Mouse (Mus musculus): ENCODE measurements at regions not wholly inside any gene's neighbourhood (a gene's known extent, or its start where the extent isn't known, plus 50 kb on each side); places are given as distances from the start of the nearest gene placed in this dataset.

- peak; percentile 74 for DNase-seq
These were observed 103.2 kb downstream of the Dyrk2 start for GRCm38 (mm10) chr10:118766826-118767225.

GRCm38 (mm10) chr10:118769751-118770150 lies 100.3 kb downstream of the Dyrk2 start:
- DNase-seq: no peak

GRCm38 (mm10) chr10:118778656-118779055 lies 91.4 kb downstream of the Dyrk2 start:
- DNase-seq: no peak

- no peak for DNase-seq
These were observed 89.0 kb downstream of the Dyrk2 start for GRCm38 (mm10) chr10:118780831-118781569.

GRCm38 (mm10) chr10:118781811-118782232 lies 88.2 kb downstream of the Dyrk2 start:
- DNase-seq: no peak

GRCm38 (mm10) chr10:118782646-118783045 lies 87.4 kb downstream of the Dyrk2 start:
- DNase-seq: no peak

- DNase-seq: no peak
These were observed 82.7 kb downstream of the Dyrk2 start for GRCm38 (mm10) chr10:118787280-118787690.

- DNase-seq: no peak
These were observed 77.5 kb downstream of the Dyrk2 start for GRCm38 (mm10) chr10:118792352-118793100.

GRCm38 (mm10) chr10:118793794-118794193 lies 76.2 kb downstream of the Dyrk2 start:
- DNase-seq: no peak

- no peak for DNase-seq
These were observed 75.5 kb downstream of the Dyrk2 start for GRCm38 (mm10) chr10:118794395-118795060.

- DNase-seq: no peak
These were observed 75.0 kb downstream of the Dyrk2 start for GRCm38 (mm10) chr10:118795061-118795407.

GRCm38 (mm10) chr10:118796512-118796911 lies 73.5 kb downstream of the Dyrk2 start:
- DNase-seq: peak; percentile 7

- no peak for DNase-seq
These were observed 72.8 kb downstream of the Dyrk2 start for GRCm38 (mm10) chr10:118797256-118797655.

- DNase-seq: no peak
These were observed 70.2 kb downstream of the Dyrk2 start for GRCm38 (mm10) chr10:118799767-118800166.

GRCm38 (mm10) chr10:118803922-118804557 lies 66.0 kb downstream of the Dyrk2 start:
- no peak for DNase-seq

- DNase-seq: peak; percentile 28
These were observed 65.4 kb downstream of the Dyrk2 start for GRCm38 (mm10) chr10:118804574-118804973.
